Mouse (Mus musculus): ENCODE data around the gene Rhof. TPM values are rescaled to one million over a fixed set of nuclear protein-coding genes. Genes with fewer than 3 reads are reported as not detected.

Gene Rhof
- polyA plus RNA-seq, 1 experiment from 2014 or later: 2.5 TPM

GRCm38 (mm10) chr5:123057366-123058250, 74.9 kb downstream of the Rhof start:
- no peaks in the 10 kb centered on the region for H3K9me3 ChIP-seq (ENCODE audit: low read depth, low read length)
- peak; percentile 94 for ATAC-seq (ENCODE audit: insufficient read depth)
- H3K27ac ChIP-seq (ENCODE audit: low read depth): peak overlapping the region; percentile 44; the same call in 1 of the 2 replicates

More at GRCm38 (mm10) chr5:123057366-123058250, 74.9 kb downstream of the Rhof start:
- H3K4me2 ChIP-seq: peak overlapping the region; percentile 63
- no peaks in the 10 kb centered on the region for H3K27me3 ChIP-seq (ENCODE audit: insufficient read depth, low read length)
- peaks cover 2% of the 10 kb centered on the region; the same call in 1 of the 2 replicates for H3K4me1 ChIP-seq (ENCODE audit: insufficient read depth)
- no peaks in the 10 kb centered on the region for H3K36me3 ChIP-seq (ENCODE audit: insufficient read depth)
- peak; percentile 100 for DNase-seq
- WGBS: 8% methylated on average over 48 of the region's 48 CpGs
- TF ChIP-seq CTCF (IDR thresholded peaks at IDR 0.05; ENCODE audit: low read depth): peak; percentile 67
- peak overlapping the region; percentile 38 for H3K4me3 ChIP-seq (ENCODE audit: low read depth, low read length)
- H3K9ac ChIP-seq: peak overlapping the region; percentile 53

Other genes with a start within 250 kb of the Rhof start
- 38.5 and 46.7 TPM in 2 replicates for gene Kdm2b, start 142.9 kb downstream of the Rhof start, polyA plus RNA-seq (2014; fragmentation: Nextera tagmentation; extraction: Ambion mirVana)
- gene Orai1, start 117.6 kb downstream of the Rhof start, polyA plus RNA-seq (2014; fragmentation: Nextera tagmentation; extraction: Ambion mirVana): 16.8 and 18.2 TPM in 2 replicates
- 0.72 TPM in 1 of 2 replicates, not detected in the other for gene Morn3, start 85.7 kb downstream of the Rhof start, polyA plus RNA-seq (2014; fragmentation: Nextera tagmentation; extraction: Ambion mirVana)
- gene Tmem120b, start 64.3 kb downstream of the Rhof start, polyA plus RNA-seq (2014; fragmentation: Nextera tagmentation; extraction: Ambion mirVana): 8.2 and 10.0 TPM in 2 replicates
- 11.5 and 12.1 TPM in 2 replicates for gene Setd1b, start 9.5 kb upstream of the Rhof start, polyA plus RNA-seq (2014; fragmentation: Nextera tagmentation; extraction: Ambion mirVana)
- 70.9 and 81.7 TPM in 2 replicates for gene Psmd9, start 36.7 kb upstream of the Rhof start, polyA plus RNA-seq (2014; fragmentation: Nextera tagmentation; extraction: Ambion mirVana)
- gene Hpd, start 50.0 kb upstream of the Rhof start, polyA plus RNA-seq (2014; fragmentation: Nextera tagmentation; extraction: Ambion mirVana): not detected in 2 replicates
- 0.57 and 0.78 TPM in 2 replicates for gene Wdr66, start 119.4 kb upstream of the Rhof start, polyA plus RNA-seq (2014; fragmentation: Nextera tagmentation; extraction: Ambion mirVana)
- 24.9 and 25.0 TPM in 2 replicates for gene Bcl7a, start 211.1 kb upstream of the Rhof start, polyA plus RNA-seq (2014; fragmentation: Nextera tagmentation; extraction: Ambion mirVana)